Mouse (Mus musculus) spleen, adult 2 months (tissue): Measurements from ENCODE around the gene Gm20388. TPM values are rescaled to one million over a fixed set of nuclear protein-coding genes. Genes with fewer than 3 reads are reported as not detected.
"Not testable (repeated sequence)": the region's sequence is repeated elsewhere in the genome, so short reads cannot be mapped to it uniquely, and the experiment has no call there.

Source experiments
- DNase-seq, 2 experiments: peaks; one replicate each; pipeline versions ENCODE4 v3.0.0 to v3.0.0-alpha.2; 2012 to 2021; ENCODE audit warnings: low spot score in 2 of 2, low read depth in 1 of 2
- H3K27ac ChIP-seq: fragments of 200-500 bp; 2 replicates; pipeline ENCODE4 v1.5.1; 2012; ENCODE audit warnings: low read length, inconsistent platforms; ENCODE audit not compliant: insufficient read depth
- H3K27me3 ChIP-seq: fragments of 200-500 bp; 2 replicates; pipeline ENCODE4 v1.6.1; 2012; ENCODE audit warnings: mild to moderate bottlenecking, moderate library complexity, low read length, inconsistent platforms; ENCODE audit not compliant: control insufficient read depth, insufficient read depth
- H3K36me3 ChIP-seq: fragments of 200-500 bp; 2 replicates; pipeline ENCODE4 v1.6.1; 2012; ENCODE audit warnings: mild to moderate bottlenecking, low read length, inconsistent platforms; ENCODE audit not compliant: control insufficient read depth, insufficient read depth
- H3K4me1 ChIP-seq: fragments of 200-500 bp; 2 replicates; pipeline ENCODE4 v1.6.1; 2011; ENCODE audit warnings: inconsistent platforms; ENCODE audit not compliant: control insufficient read depth, insufficient read depth, insufficient read length
- H3K4me3 ChIP-seq: fragments of 200-500 bp; 2 replicates; pipeline ENCODE4 v1.5.1; 2011; ENCODE audit warnings: mild to moderate bottlenecking, inconsistent platforms; ENCODE audit not compliant: insufficient read depth, insufficient read length; ENCODE audit errors: extremely low read depth
- CTCF ChIP-seq: fragments of 200-500 bp; IDR thresholded peaks from 2 replicates; pipeline ENCODE4 v1.5.1; 2011; ENCODE audit warnings: mild to moderate bottlenecking, inconsistent platforms; ENCODE audit not compliant: insufficient read depth, insufficient read length, insufficient replicate concordance; ENCODE audit errors: extremely low read depth
- POLR2A ChIP-seq: fragments of 200-500 bp; IDR thresholded peaks from 2 replicates; pipeline ENCODE4 v1.6.1; 2011; ENCODE audit warnings: low read depth, low read length, inconsistent platforms
- WGBS: fragments of 180-500 bp; shearing (Covaris S2); methylation state at CpG from one replicate; pipeline ENCODE4 v1.1.7; 2018; 5-methylcytosine and 5-hydroxymethylcytosine counted together
- polyA plus RNA-seq: library from polyadenylated mRNA; depleted of rRNA; stranded (reverse); fragments of >200 nt; gene quantifications from 2 replicates; pipeline ENCODE4 v1.2.3, GENCODE M21; 2012

Gm20388 gene
- polyA plus RNA-seq, 1 experiment = 26.1 TPM

DNA sequence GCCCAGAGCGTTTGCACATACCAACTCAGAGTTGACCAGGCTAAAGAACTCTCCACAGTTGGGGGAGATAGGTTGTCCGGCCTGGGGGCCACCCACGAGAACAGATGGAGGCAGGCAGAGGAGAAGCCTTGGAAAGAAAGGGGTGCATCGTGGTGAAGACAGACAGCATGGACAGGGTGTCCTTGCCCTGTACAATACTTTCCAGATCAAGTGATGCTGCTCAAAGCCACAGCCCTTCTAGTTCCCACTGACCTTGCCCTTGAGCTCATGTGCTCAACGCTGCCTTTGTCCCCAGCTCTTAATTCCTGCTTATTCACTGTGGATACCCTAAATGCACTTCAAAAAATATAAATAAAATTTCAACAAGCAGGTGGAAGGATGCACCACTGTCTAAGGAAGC, 3363.8 kb downstream of the Gm20388 start:
- Histone ChIP-seq H3K4me3 (no peak overlapping the region), H3K27me3 (no peaks in the 10 kb centered on the region), H3K4me1 (no peaks in the 10 kb centered on the region), H3K36me3 (peaks cover 8% of the 10 kb centered on the region), H3K27ac (no peak overlapping the region)
- WGBS = 89% methylated on average over 5 of the region's 5 CpGs
- DNase-seq = no peak
- TF ChIP-seq CTCF (no peak), POLR2A (no peak)

DNA sequence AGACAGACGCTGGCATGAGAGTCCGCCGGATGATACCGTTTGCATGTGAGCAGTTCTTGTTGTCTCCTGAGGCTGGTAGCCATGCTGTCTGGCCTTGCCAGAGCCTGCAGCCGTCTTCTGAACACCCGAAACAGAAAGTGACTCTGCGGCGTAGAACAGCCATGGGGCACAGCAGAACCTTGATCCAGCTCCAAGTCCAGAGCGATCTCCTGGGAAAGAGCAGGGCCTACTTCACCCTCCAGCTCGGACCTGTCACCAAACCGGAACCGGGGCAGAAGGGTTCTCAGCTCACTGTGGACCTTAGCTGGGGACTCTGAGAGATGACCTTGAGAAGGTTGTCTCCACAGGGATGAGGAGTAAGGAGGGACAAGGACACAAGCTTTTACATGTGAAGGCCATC, 3364.5 kb downstream of the Gm20388 start:
- DNase-seq = no peak
- no peak overlapping the region for H3K27ac ChIP-seq
- H3K27me3 ChIP-seq = no peaks in the 10 kb centered on the region
- peaks cover 5% of the 10 kb centered on the region for H3K36me3 ChIP-seq
- no peak for TF ChIP-seq CTCF
- no peak for TF ChIP-seq POLR2A
- WGBS = 95% methylated on average over 12 of the region's 12 CpGs
- no peak overlapping the region for H3K4me3 ChIP-seq
- no peaks in the 10 kb centered on the region for H3K4me1 ChIP-seq

DNA sequence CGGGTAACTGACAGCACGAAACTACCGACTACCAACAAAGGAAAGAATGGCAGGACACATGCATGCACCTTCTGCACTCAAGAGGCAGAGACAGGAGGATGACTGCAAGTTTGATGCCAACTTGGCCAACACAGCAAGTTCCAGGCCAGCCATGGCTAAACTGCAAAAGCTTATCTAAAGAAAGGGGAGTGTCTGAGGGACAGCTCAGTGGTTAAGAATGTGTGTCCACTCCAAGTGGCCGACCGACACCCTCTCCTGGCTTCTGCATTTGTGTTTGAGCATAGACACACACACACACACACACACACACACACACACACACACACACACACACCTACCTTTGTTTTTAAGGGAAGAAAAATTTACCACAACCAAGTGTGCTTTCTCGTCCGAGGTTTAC, 3367.8 kb downstream of the Gm20388 start:
- peaks cover 3% of the 10 kb centered on the region; the same call in 1 of the 2 replicates for H3K4me1 ChIP-seq
- H3K27ac ChIP-seq = no peak overlapping the region
- H3K36me3 ChIP-seq = peaks cover 4% of the 10 kb centered on the region
- 93% methylated on average over 7 of the region's 7 CpGs for WGBS
- H3K27me3 ChIP-seq = no peaks in the 10 kb centered on the region
- H3K4me3 ChIP-seq = no peak overlapping the region
- TF ChIP-seq POLR2A (no peak), CTCF (no peak)
- DNase-seq = no peak

DNA sequence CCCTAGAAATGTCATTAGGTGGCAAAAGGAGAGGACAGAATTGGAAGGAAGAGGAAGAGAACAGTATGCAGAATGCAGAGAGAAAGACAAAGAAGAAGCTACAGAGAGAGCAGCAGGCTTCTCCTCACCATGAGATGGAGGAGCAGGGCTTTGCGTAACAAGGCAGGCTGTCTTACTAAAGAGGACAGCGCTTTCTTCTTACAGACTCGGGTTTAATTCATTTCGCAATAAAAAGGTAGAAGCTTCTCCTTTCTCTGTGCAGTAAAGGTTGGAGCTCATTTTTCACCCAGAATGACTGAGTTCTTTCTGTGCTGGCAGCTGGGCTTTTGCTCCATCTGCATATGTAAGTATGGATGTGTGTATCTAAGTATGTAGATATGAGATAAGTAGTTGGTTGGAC, 3369.2 kb downstream of the Gm20388 start:
- H3K27me3 ChIP-seq = no peaks in the 10 kb centered on the region
- peaks cover 2% of the 10 kb centered on the region for H3K36me3 ChIP-seq
- DNase-seq = no peak
- 79% methylated on average over 4 of the region's 4 CpGs for WGBS
- peaks cover 7% of the 10 kb centered on the region; the same call in 1 of the 2 replicates for H3K4me1 ChIP-seq
- H3K4me3 ChIP-seq = no peak overlapping the region
- TF ChIP-seq POLR2A (no peak), CTCF (no peak)
- H3K27ac ChIP-seq = no peak overlapping the region

DNA sequence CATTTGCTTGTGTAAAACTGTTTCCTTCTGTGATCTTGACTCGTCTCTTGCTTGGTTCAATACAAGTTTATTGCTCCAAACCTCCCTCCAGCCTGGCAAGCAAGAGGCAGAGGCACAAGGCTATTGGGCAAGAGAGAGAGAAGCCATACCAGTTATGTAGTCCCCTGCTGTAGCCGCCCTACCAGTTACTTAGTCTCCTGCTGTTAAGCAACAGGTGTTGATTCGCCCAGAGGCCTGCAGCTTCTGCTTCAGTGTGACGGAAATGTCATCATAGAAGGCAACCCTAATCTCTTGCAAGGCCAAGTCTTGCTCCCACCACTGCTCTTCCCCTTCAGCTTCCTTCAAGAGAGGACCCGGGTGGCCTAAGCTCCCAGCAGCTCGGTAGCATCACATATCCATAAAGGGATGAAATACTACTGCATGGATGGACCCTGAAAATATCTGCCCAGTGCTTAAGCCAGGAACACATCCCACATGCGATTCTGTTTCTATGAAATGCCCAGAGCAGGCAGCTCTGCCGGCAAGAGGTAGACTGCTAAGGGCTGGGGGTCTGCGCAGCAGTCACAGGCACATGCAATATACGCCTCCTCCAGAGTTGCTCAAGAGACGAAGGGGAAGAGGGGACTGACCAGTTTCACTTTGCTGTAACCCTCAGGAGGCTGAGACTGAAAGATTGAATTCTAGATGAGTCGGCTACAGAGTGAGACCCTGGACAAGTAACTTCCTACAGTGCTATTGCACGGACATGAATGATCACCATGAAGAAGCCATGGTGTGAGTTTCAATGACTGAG, 3369.9 kb downstream of the Gm20388 start:
- WGBS = 88% methylated on average over 13 of the region's 13 CpGs
- Histone ChIP-seq H3K27ac (no peak overlapping the region), H3K27me3 (no peaks in the 10 kb centered on the region), H3K36me3 (peaks cover 2% of the 10 kb centered on the region), H3K4me3 (no peak overlapping the region), H3K4me1 (peaks cover 7% of the 10 kb centered on the region; the same call in 1 of the 2 replicates)
- no peak for TF ChIP-seq CTCF
- no peak for TF ChIP-seq POLR2A
- DNase-seq = no peak

DNA sequence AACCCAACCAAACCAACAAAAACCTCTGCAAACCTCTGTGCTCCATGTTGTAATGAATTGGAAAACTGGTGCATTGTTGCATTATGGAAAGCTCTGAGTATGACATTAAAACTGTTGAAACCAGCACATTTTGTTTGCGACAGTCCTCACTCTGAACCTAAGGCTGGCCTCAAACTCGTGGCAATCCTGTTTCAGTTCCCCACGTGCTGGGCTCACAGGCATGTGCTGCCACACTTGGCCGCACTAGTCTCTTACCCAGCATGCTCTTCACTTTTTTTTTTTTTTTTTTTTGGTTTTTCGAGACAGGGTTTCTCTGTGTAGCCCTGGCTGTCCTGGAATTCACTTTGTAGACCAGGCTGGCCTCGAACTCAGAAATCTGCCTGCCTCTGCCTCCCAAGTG, 3372.4 kb downstream of the Gm20388 start:
- not testable (repeated sequence) for H3K4me3 ChIP-seq, H3K36me3 ChIP-seq, H3K27me3 ChIP-seq, H3K4me1 ChIP-seq
- WGBS = 43% methylated on average over 6 of the region's 6 CpGs
- peak; percentile 38 to 55 for DNase-seq
- H3K27ac ChIP-seq = peak overlapping the region; percentile 49; the same call in 1 of the 2 replicates

DNA sequence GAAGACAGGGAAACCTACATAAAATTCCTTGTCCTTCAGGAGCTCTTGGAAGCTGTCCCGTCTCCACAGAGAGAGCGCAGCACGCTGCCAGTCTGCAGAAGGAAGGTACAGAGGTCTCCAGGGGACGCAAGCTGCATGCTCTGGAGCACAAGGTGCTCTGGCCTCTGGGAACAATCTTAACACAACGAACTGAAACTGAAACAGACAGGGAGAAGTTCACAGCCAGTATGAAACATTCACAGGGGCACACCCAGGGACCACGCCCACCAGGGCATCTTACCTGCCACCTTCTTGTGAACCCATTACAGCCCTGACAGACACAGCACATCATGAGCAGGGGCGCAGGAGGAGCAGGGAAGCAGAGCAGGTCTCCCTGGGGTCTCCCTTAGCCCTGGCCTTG, 3373.3 kb downstream of the Gm20388 start:
- peak; percentile 37 to 47 for DNase-seq
- Histone ChIP-seq H3K36me3 (no peaks in the 10 kb centered on the region), H3K27ac (peak overlapping the region; percentile 34; the same call in 1 of the 2 replicates), H3K4me3 (peak overlapping the region; percentile 11; the same call in 1 of the 2 replicates), H3K4me1 (peaks cover 7% of the 10 kb centered on the region; the same call in 1 of the 2 replicates), H3K27me3 (no peaks in the 10 kb centered on the region)
- no peak for TF ChIP-seq POLR2A
- no peak for TF ChIP-seq CTCF
- WGBS = 44% methylated on average over 7 of the region's 7 CpGs
